Mouse (Mus musculus): Measurements from ENCODE around the gene 1700021F05Rik. TPM values are rescaled to one million over a fixed set of nuclear protein-coding genes. Genes with fewer than 3 reads are reported as not detected.
A peak's percentile ranks its signal among the peaks of the same experiment; 100 is the strongest.

Gene 1700021F05Rik
- total RNA-seq, 2 experiments from 2014 or later: 65.3 to 67.7 TPM

DNA sequence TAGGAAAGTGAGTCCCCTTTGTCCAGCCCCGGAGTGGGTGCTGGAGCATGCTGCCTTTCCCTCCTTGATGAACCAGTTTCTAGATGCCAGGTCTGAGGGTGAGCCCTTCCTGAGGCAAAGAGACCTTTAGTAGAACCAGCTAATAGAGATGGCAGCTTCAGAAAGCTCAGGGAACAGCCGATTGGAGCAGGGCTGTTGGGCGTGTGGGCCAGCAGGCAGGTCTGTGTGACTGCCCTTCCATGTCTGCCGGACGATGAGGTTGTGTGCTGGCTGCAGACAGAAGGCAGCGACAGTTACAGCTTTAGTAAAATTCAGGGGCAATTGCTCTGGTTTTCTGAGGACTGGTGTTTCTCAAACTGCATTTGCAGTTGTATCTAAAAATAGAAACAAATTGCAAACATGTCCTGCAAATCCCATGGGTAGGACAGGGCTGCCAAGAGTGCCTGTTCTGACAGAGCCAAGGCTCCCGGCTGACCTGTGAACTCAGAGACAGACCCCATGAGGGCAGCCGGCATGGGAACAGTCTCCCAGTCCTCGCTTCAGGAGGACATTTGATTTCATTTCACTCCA is 57.3 kb downstream of the 1700021F05Rik start:
- peak; percentile 15 to 61 for DNase-seq

DNA sequence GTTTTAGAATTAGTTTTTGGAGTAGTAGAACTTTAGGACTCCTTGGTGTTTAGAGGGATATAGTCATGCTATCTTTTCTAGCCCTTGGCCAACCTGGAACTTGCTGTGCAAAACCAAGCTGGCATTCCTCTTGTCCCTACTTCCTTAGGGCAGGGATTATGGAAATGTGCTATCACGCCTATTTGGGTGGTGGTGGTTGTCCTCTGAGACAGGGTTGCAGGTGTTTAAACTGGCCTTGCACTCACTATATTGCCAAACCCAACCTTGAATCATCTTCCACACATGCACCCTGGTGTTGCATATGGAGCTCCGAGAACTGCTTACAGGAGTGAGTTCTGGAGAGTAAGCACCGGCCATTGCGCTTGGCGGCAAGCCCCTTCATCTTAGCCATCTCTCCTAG is 58.8 kb downstream of the 1700021F05Rik start:
- no peak for DNase-seq

DNA sequence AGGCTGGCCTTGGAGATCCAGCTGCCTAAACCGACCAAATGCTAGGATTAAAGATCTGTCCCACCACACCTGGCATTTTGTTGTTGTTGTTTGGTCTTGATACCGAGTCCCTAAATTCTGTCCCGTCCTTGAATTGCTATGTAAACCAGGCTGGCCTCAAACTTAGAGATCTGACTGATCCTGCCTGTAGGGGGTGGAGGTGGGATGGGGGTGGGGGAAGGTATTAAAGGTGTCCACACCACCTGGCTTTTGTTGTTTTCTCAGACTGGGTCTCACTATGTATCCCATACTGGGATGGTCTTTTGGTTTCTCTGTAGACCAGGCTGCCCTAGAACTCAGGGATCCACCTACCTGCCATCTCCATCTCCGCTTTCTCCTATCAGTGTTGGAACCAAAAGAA is 59.6 kb downstream of the 1700021F05Rik start:
- DNase-seq: no peak

DNA sequence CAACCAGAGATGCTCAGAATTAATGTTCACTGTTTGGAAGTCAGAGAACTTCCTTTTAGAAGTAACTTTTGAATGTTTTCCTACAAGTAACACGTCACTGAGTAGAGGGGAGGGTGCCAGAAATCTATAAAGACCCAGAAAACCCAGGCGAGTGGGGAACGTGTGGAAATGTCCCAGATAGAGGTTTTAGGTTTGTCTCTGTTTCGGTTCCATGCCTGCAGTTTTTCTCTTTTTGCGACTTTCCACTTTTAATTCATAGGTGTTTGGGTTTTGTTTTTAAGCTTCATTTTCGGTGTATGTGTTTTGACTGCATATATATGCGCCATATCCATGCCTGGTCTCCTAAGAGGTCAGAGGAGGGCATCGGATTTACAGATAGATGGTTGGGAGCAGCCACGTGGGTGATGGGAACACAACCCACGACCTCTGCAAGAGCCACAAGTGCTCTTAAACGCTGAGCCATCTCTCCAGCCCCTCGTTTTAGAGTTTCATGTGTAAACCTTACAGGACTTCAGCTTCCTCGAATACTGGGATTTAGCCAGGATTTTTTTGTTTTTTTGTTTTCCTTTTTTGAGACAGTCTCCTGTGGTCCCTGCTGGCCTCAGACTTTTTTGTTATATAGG is 60.5 kb downstream of the 1700021F05Rik start:
- DNase-seq: no peak

DNA sequence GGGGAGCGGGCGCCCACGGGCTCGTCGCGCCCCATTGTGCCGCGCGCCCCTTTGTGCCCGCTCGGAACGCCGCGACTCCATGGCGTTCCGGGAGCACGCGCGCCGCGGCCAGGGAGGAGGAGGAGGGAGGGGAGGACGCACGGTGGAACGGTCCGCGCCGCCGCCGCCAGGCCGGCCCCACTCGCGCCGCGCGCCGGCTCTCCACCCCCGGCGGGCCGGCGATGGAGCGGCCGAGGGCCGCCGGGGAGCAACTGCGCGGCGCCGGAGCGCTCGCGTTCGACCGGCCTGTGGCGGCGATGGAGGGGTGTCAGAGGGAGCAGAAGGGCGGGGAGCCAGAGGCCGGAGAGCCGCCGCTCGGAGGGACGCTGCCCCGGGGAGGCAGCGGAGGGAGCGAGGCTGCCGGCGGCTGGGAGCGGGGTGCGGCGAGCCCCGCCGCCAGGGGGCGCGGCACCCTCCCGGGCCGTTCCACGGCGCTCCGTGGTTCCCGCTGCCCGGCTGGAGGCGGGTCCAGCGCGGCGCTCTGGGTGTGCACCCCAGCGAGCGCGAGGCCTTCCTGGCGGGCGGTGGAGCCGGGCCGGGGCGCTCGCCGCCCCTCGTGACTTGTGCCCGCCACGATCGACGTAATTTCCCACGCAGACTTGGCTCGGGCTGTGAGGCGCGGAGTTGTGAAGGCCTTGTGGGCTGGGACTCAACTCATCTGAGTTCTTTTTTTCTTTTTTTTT is 61.2 kb downstream of the 1700021F05Rik start:
- DNase-seq: peak; percentile 93 to 96

DNA sequence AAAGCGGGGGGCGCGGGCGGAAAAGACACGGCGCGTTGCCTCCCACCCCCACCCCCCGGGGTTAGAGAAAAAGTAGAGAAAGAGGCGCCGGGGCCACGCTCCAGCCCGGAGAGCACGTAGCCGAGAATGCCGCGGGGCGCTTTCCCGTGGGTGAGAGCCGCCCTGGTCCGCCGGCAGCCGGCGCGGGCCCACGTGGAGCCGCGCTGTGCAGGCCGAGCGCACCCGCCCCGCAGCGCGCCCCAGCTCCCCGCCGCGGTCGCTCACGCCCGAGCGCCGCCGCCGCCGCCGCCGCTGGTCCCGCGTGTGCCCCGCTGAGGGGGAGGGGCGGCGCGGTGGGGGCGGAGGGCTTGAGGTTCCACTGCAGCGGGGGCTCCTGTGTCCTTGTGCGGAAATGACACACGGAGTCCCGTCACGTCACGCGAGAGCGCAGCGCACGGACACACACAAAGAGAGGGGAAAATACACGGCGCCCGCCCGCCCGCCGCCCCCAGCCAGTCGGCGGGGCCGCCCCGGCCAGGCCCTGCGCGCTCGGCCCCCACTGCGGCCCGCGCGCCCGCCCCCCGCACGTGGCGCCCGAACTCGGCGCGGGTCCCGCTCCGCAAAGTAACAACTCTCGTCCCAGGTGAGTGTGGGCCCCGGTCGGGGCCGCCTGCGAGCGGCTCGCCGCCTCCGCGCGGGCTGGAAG is 61.9 kb downstream of the 1700021F05Rik start, which contains the start of gene Bend3:
Gene Bend3, plus strand, starts transcription at position 81 of the 685 bp plus-strand sequence.
- DNase-seq: peak; percentile 57 to 74

DNA sequence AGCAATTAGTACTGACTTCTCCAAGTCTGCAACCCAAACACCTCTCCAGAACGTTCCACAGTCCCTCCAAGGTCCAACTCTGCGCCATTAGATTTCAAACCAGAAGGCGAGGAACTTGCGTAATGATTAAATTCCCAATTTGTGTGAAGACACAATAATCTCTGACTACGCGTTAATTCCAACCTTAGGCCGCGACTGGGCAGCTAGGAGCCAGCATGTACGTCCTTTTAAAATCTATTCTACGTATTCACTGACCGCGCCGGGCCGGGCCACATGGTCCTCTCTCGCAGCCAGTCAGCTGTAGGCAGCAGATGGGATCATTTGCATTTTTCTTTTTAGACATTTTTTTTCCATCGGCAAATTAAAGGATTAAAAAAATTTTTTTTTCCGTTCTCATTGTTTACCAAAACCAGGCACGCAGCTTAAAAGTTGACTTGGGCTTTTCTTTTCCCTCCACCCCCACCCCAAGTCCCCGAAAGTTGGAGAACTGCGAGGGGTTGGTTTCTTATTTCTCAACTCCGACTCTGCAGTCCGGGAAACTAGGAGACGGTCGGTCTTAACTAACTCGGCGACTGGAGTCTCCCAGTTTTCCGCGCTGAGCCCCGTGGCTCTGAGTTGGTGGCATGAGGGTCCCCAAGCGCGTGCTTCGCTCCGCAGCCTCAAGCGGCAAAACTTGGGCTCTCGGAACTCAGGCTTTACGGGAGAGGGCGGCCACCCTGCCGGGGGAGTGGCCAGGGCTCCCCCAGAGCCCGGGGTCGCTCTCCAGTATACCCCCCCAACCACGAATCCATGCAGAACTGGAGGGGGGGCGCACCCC is 62.7 kb downstream of the 1700021F05Rik start:
- DNase-seq: peak; percentile 79 to 80

DNA sequence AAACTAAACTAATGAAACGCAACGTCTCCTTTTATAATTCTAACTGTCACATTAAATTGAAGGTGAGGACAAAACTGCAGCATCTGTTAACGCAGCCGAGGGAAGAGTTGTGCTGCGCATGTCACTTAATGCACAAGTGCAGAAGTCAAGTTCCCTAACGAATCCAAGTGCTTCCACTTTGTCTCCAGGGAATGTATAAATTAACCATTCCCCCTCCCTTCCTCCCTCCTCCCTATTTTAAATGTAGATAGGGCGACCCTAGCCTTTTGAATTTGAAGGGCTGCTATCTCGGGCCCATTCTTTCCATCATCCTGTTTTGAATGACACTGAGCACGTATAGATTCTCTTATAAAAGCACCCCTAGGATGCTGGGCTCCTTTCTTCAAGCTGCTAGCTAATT is 63.3 kb downstream of the 1700021F05Rik start:
- DNase-seq: no peak

DNA sequence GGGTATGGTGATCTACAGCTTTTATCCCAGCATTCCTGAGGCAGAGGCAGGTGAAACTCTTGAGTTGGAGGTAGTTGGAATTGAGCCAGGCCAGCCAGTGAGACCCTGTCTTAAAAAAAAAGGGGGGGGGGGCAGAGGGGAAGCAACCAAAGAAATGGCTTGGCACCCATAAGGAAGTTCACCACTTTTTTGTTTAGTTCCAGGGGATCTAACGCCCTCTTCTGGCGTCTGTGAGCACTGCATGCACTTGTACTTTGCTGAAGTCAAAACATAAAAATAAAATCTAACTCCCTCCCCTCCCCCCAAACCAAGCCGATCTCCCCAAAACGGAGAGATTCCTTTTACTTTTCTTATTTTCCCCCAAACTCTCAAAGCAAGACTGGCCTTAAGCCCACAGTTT is 65.4 kb downstream of the 1700021F05Rik start:
- peak; percentile 26 to 30 for DNase-seq

Other genes with a start within 250 kb of the 1700021F05Rik start
- gene Bend3, start 62.2 kb downstream of the 1700021F05Rik start, total RNA-seq (2021): 1 to 10 TPM; 6.1 to 6.2 TPM
- gene Gm9803, start 16.9 kb downstream of the 1700021F05Rik start, total RNA-seq (2021): 10 to 100 TPM in 1 of 2 experiments, not detected in 1; 12.0 TPM
- gene Cd24a, start 37.3 kb upstream of the 1700021F05Rik start, total RNA-seq (2021): 10 to 100 TPM; 28.2 to 40.1 TPM

All from adrenal gland, postnatal 36 days (tissue).